Mouse (Mus musculus): ENCODE measurements around the gene Kif1c. TPM values are rescaled to one million over a fixed set of nuclear protein-coding genes. Genes with fewer than 3 reads are reported as not detected.
A peak's percentile ranks its signal among the peaks of the same experiment; 100 is the strongest.

The Kif1c gene
- polyA plus RNA-seq, 1 experiment from 2014 or later = 4.8 TPM

GRCm38 (mm10) chr11:70656964-70657363 is 43.4 kb upstream of the Kif1c start, which contains the start of gene Eno3:
Eno3 (plus strand) TSS chr11:70657202.
- ATAC-seq (ENCODE audit: borderline replicate concordance, extremely low read depth, low FRiP score, low TSS enrichment) = no peak
- H3K36me3 ChIP-seq = peaks cover 20% of the 10 kb centered on the region
- H3K4me2 ChIP-seq = peak within 1 kb of the TSS; percentile 95
- peak within 1 kb of the TSS; percentile 64 for H3K9ac ChIP-seq
- peaks cover 41% of the 10 kb centered on the region for H3K4me1 ChIP-seq
- H3K27me3 ChIP-seq = no peaks in the 10 kb centered on the region
- H3K27ac ChIP-seq = peak within 1 kb of the TSS; percentile 99
- H3K4me3 ChIP-seq = peak within 1 kb of the TSS; percentile 100
- WGBS = 5% methylated on average over 3 of the region's 3 CpGs
- H3K9me3 ChIP-seq = no peaks in the 10 kb centered on the region

DNA sequence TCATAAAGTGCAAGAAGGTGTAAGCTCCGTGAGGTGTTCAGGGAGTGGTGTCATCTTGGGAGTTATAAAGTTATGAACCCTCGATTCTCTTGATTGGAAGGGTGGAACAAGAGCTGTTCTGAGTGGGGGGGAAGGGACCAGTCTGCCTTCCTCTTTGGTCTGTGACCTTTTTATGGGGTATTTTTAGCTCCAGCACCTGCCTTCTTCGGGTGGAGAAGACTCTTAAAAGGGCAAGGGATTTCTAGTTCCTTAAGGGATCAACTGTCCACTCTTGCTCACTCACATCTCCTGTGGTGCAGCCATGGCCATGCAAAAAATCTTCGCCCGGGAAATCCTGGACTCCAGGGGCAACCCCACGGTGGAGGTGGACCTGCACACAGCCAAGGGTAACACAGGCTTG is 42.8 kb upstream of the Kif1c start:
- Histone ChIP-seq H3K27me3 (no peaks in the 10 kb centered on the region), H3K27ac (no peak overlapping the region), H3K4me3 (no peak overlapping the region), H3K9me3 (no peaks in the 10 kb centered on the region), H3K4me1 (peaks cover 35% of the 10 kb centered on the region), H3K36me3 (peaks cover 20% of the 10 kb centered on the region), H3K4me2 (no peak overlapping the region; the same call in 1 of the 2 replicates), H3K9ac (no peak overlapping the region)
- 36% methylated on average over 6 of the region's 6 CpGs for WGBS
- no peak for ATAC-seq (ENCODE audit: borderline replicate concordance, extremely low read depth, low FRiP score, low TSS enrichment)

GRCm38 (mm10) chr11:70657991-70658390 is 42.4 kb upstream of the Kif1c start:
- Histone ChIP-seq H3K4me1 (peaks cover 31% of the 10 kb centered on the region), H3K4me3 (no peak overlapping the region), H3K9me3 (no peaks in the 10 kb centered on the region), H3K36me3 (peaks cover 20% of the 10 kb centered on the region), H3K27ac (no peak overlapping the region), H3K4me2 (no peak overlapping the region; the same call in 1 of the 2 replicates), H3K9ac (no peak overlapping the region), H3K27me3 (no peaks in the 10 kb centered on the region)
- 46% methylated on average over 9 of the region's 9 CpGs for WGBS
- no peak for ATAC-seq (ENCODE audit: borderline replicate concordance, extremely low read depth, low FRiP score, low TSS enrichment)

DNA sequence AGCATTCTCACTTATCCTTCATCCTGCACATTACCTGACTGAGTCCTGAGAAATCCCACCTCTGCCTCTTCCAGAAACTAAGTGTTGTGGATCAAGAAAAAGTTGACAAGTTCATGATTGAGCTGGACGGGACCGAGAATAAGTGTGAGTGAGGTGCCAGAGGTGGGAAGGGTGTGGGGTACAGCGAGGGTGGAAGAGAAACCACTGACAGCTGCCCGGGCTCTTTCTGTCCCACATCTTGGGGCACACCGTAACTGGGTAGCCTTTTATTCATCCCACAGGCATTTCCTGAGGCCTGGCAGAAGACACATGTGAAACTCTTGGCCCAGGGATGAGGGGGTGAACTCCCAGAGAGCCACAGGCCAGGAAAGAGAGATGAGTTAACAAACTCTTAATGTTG is 41.8 kb upstream of the Kif1c start:
- Histone ChIP-seq H3K27ac (no peak overlapping the region), H3K36me3 (peaks cover 24% of the 10 kb centered on the region), H3K27me3 (no peaks in the 10 kb centered on the region), H3K4me2 (no peak overlapping the region), H3K4me1 (peaks cover 30% of the 10 kb centered on the region), H3K9ac (no peak overlapping the region), H3K4me3 (no peak overlapping the region), H3K9me3 (no peaks in the 10 kb centered on the region)
- ATAC-seq (ENCODE audit: borderline replicate concordance, extremely low read depth, low FRiP score, low TSS enrichment) = no peak
- WGBS = 72% methylated on average over 5 of the region's 5 CpGs

DNA sequence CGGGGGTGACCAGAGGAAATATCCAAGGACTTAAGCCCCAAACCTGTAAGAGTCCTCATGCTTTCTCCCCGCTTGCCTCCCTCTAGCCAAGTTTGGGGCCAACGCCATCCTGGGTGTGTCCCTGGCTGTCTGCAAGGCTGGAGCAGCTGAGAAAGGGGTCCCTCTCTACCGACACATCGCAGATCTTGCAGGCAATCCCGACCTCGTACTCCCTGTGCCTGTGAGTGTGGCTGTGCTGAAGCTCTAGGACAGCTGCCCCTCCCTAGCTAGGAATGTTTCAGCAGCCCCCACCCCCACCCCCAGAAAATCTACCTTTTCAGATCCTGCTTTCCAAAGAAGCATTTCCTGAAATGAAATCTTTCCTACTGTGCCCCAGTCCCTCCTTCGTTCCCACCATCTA is 41.4 kb upstream of the Kif1c start:
- H3K9me3 ChIP-seq = no peaks in the 10 kb centered on the region
- H3K36me3 ChIP-seq = peaks cover 28% of the 10 kb centered on the region
- no peak overlapping the region for H3K27ac ChIP-seq
- ATAC-seq (ENCODE audit: borderline replicate concordance, extremely low read depth, low FRiP score, low TSS enrichment) = no peak
- H3K9ac ChIP-seq = no peak overlapping the region
- no peak overlapping the region for H3K4me3 ChIP-seq
- no peaks in the 10 kb centered on the region for H3K27me3 ChIP-seq
- no peak overlapping the region for H3K4me2 ChIP-seq
- H3K4me1 ChIP-seq = peaks cover 30% of the 10 kb centered on the region
- 64% methylated on average over 8 of the region's 8 CpGs for WGBS

GRCm38 (mm10) chr11:70660571-70660970 is 39.8 kb upstream of the Kif1c start:
- WGBS = 81% methylated on average over 8 of the region's 8 CpGs

DNA sequence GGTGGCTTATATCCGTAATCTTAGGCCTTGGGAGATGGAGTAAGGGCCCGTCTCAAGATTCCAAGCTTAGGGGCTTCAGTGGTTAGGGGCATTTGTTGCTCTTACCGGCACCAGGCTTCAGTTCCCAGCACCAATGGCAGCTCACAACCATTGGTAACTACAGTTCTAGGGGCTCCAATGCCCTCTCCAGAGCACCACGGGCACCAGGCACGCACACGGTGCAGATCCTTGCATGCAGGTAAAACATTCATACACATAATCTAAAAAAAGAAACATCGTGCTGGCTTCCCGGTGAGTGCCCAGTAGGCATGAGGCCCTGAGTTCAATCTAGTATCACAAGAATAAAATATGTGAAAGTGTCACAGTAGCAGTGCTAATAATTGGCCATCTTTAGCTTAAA is 37.2 kb upstream of the Kif1c start:
- ATAC-seq (ENCODE audit: borderline replicate concordance, extremely low read depth, low FRiP score, low TSS enrichment) = no peak
- no peak overlapping the region for H3K9ac ChIP-seq
- H3K4me2 ChIP-seq = no peak overlapping the region
- no peak overlapping the region for H3K4me3 ChIP-seq
- no peak overlapping the region for H3K27ac ChIP-seq
- WGBS = 92% methylated on average over 8 of the region's 8 CpGs
- H3K27me3 ChIP-seq = no peaks in the 10 kb centered on the region
- H3K4me1 ChIP-seq = peaks cover 15% of the 10 kb centered on the region
- peaks cover 48% of the 10 kb centered on the region for H3K36me3 ChIP-seq
- H3K9me3 ChIP-seq = no peaks in the 10 kb centered on the region

More at GRCm38 (mm10) chr11:70660571-70660970, 39.8 kb upstream of the Kif1c start:
- Histone ChIP-seq H3K4me1 (peaks cover 30% of the 10 kb centered on the region), H3K9ac (no peak overlapping the region), H3K27me3 (no peaks in the 10 kb centered on the region), H3K4me3 (no peak overlapping the region), H3K27ac (no peak overlapping the region), H3K36me3 (peaks cover 44% of the 10 kb centered on the region), H3K4me2 (no peak overlapping the region), H3K9me3 (no peaks in the 10 kb centered on the region)
- ATAC-seq (ENCODE audit: borderline replicate concordance, extremely low read depth, low FRiP score, low TSS enrichment) = no peak

- Histone ChIP-seq H3K4me3 (no peak overlapping the region), H3K27me3 (no peaks in the 10 kb centered on the region), H3K4me1 (peaks cover 13% of the 10 kb centered on the region), H3K4me2 (no peak overlapping the region), H3K9ac (no peak overlapping the region), H3K36me3 (peaks cover 48% of the 10 kb centered on the region), H3K27ac (no peak overlapping the region), H3K9me3 (no peaks in the 10 kb centered on the region)
- no peak for ATAC-seq (ENCODE audit: borderline replicate concordance, extremely low read depth, low FRiP score, low TSS enrichment)
- 85% methylated on average over 6 of the region's 6 CpGs for WGBS
Measured at GRCm38 (mm10) chr11:70663957-70664356, 36.4 kb upstream of the Kif1c start.

DNA sequence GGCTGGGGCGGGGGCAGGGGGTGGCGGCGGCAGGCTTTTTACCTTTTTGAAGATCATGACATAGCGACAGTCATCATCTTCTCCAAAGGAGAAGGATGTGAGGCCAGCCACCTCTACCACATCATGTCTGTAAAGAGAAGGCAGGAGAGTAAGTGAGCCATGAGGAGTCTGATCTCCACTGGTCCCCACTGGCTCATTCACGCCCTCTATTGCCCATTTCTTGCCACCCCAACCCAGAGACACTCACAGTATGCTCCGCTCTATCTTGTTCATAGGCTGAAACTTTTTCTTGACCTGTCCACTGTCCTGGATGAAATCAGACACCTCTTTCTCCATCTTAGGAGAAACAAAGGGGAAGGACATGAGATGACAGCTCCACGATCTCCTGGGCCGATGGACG is 35.6 kb upstream of the Kif1c start:
- peaks cover 13% of the 10 kb centered on the region for H3K4me1 ChIP-seq
- WGBS = 89% methylated on average over 9 of the region's 9 CpGs
- no peaks in the 10 kb centered on the region for H3K9me3 ChIP-seq
- H3K27me3 ChIP-seq = no peaks in the 10 kb centered on the region
- H3K36me3 ChIP-seq = peaks cover 48% of the 10 kb centered on the region
- no peak for ATAC-seq (ENCODE audit: borderline replicate concordance, extremely low read depth, low FRiP score, low TSS enrichment)
- H3K4me2 ChIP-seq = no peak overlapping the region
- no peak overlapping the region for H3K27ac ChIP-seq
- H3K4me3 ChIP-seq = no peak overlapping the region
- no peak overlapping the region for H3K9ac ChIP-seq

- peaks cover 42% of the 10 kb centered on the region for H3K36me3 ChIP-seq
- H3K4me2 ChIP-seq = no peak overlapping the region
- H3K4me1 ChIP-seq = peaks cover 23% of the 10 kb centered on the region
- H3K9ac ChIP-seq = no peak overlapping the region
- 87% methylated on average over 8 of the region's 8 CpGs for WGBS
- no peaks in the 10 kb centered on the region for H3K27me3 ChIP-seq
- no peak overlapping the region for H3K4me3 ChIP-seq
- no peak overlapping the region for H3K27ac ChIP-seq
- no peak for ATAC-seq (ENCODE audit: borderline replicate concordance, extremely low read depth, low FRiP score, low TSS enrichment)
- no peaks in the 10 kb centered on the region for H3K9me3 ChIP-seq
Measured at GRCm38 (mm10) chr11:70666687-70667086, 33.7 kb upstream of the Kif1c start.

DNA sequence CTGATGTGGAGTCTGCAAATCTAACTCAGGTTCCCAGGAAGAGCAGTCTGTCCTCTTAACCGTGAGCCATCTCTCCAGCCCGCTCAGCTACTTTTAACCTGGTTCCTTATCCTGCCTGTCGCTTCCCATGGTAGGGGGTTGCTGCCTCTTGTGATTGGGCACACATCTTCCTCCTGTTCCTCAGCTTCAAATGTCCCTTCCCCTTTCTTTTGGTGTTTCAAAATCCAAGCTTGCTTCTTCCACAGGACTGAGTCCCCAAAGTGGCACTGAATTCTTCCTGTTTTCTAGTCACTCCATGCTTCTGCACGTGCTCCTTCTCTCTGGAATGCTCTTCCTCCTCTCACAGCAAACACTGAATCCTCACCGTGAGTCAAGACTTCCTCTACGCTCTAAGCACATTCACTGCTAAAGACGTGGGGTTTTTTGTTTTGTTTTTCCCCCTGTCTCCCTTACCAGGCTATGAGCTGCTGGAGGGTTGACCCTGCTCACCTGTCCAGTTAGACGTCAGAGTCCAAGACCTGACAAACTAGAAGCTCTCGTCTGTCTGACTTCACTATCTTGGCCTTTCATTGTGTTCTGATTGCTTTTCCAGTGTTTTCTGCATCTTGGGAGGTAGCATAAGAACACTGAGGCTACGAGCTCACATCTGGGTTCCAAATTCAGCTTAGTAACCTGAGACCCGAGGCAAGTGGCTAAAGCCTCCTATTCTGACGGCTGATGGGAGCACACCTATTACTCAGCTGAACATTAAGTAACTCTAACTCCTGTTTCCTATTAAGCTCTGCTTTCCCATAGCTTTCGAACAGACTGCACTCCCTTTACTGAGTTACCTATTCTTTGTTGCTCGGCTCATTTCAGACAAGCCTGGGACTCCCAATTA is 32.8 kb upstream of the Kif1c start:
- peak overlapping the region; percentile 73 for H3K4me3 ChIP-seq

DNA sequence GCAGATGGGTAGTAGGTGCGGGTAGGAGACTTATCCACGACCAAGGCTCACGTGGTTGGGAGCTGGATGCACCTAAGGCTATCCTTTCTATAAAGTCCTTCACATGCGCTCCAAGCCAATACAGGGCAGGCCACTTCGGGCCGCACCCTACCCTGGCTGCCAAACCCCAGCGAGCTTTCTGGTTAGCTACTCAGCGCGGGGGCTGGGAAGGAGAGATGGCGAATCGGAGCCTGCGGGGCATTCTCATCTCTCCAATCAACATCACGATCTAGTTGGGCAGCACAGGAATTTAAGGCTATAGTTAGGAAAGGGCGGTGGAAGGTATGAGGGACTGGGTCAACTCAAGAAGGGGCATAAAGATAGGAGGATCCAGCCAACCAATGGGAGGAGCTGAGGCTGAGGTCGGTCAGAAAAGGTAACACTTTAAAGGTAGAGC is 32.0 kb upstream of the Kif1c start:
- Histone ChIP-seq H3K4me1 (peaks cover 23% of the 10 kb centered on the region), H3K27ac (peak overlapping the region; percentile 99), H3K9ac (peak overlapping the region; percentile 42), H3K9me3 (no peaks in the 10 kb centered on the region), H3K4me3 (peak overlapping the region; percentile 73), H3K36me3 (peaks cover 35% of the 10 kb centered on the region), H3K4me2 (peak overlapping the region; percentile 88), H3K27me3 (no peaks in the 10 kb centered on the region)
- WGBS = under 1% methylated on average over 15 of the region's 15 CpGs
- peak; percentile 59 for ATAC-seq (ENCODE audit: borderline replicate concordance, extremely low read depth, low FRiP score, low TSS enrichment)

More for the DNA sequence above, 32.8 kb upstream of the Kif1c start:
- H3K36me3 ChIP-seq = peaks cover 41% of the 10 kb centered on the region
- peak overlapping the region; percentile 99 for H3K27ac ChIP-seq
- peak overlapping the region; percentile 42 for H3K9ac ChIP-seq
- WGBS = 53% methylated on average over 14 of the region's 14 CpGs
- peaks cover 23% of the 10 kb centered on the region for H3K4me1 ChIP-seq
- no peaks in the 10 kb centered on the region for H3K27me3 ChIP-seq
- ATAC-seq (ENCODE audit: borderline replicate concordance, extremely low read depth, low FRiP score, low TSS enrichment) = no peak
- peak overlapping the region; percentile 88 for H3K4me2 ChIP-seq
- H3K9me3 ChIP-seq = no peaks in the 10 kb centered on the region
